Mouse (Mus musculus): Measurements from ENCODE around the gene B3gat1. TPM values are rescaled to one million over a fixed set of nuclear protein-coding genes. Genes with fewer than 3 reads are reported as not detected.

Gene B3gat1
- total RNA-seq, 2 experiments from 2014 or later: 0.09 to 1.3 TPM

- DNase-seq (ENCODE audit: low spot score): peak; percentile 62
These were observed 42.8 kb downstream of the B3gat1 start for GRCm38 (mm10) chr9:26776122-26776902.

- peak; percentile 73 for DNase-seq (ENCODE audit: low spot score)
These were observed 44.9 kb downstream of the B3gat1 start for GRCm38 (mm10) chr9:26778421-26778820.

- DNase-seq (ENCODE audit: low spot score): no peak
These were observed 50.0 kb downstream of the B3gat1 start for GRCm38 (mm10) chr9:26783414-26783975.

- DNase-seq (ENCODE audit: low spot score): peak; percentile 79
These were observed 59.3 kb downstream of the B3gat1 start for GRCm38 (mm10) chr9:26792829-26793228.

GRCm38 (mm10) chr9:26798205-26798604 lies 64.7 kb downstream of the B3gat1 start:
- no peak for DNase-seq (ENCODE audit: low spot score)

GRCm38 (mm10) chr9:26798731-26799130 lies 65.2 kb downstream of the B3gat1 start:
- DNase-seq (ENCODE audit: low spot score): no peak

- no peak for DNase-seq (ENCODE audit: low spot score)
These were observed 66.8 kb downstream of the B3gat1 start for GRCm38 (mm10) chr9:26800357-26800756.

GRCm38 (mm10) chr9:26804321-26804720 lies 70.8 kb downstream of the B3gat1 start:
- no peak for DNase-seq (ENCODE audit: low spot score)

GRCm38 (mm10) chr9:26805935-26806666 lies 72.6 kb downstream of the B3gat1 start, which contains the start of gene Glb1l2:
Gene Glb1l2 (minus strand): TSS chr9:26806468.
- DNase-seq (ENCODE audit: low spot score): peak; percentile 92

GRCm38 (mm10) chr9:26808735-26809134 lies 75.2 kb downstream of the B3gat1 start:
- no peak for DNase-seq (ENCODE audit: low spot score)

Other genes with a start within 250 kb of the B3gat1 start
- 1 to 10 TPM; 3.1 to 4.6 TPM for gene Glb1l2, start 72.7 kb downstream of the B3gat1 start, total RNA-seq (2021)
- gene Glb1l3, start 127.2 kb downstream of the B3gat1 start, total RNA-seq (2021): not detected
- gene Gm1110, start 189.4 kb downstream of the B3gat1 start, total RNA-seq (2021): not detected

Data from gastrocnemius, adult 18-20 months (tissue).